Mouse (Mus musculus): ENCODE measurements around the gene Zfp592. TPM values are rescaled to one million over a fixed set of nuclear protein-coding genes. Genes with fewer than 3 reads are reported as not detected.

Zfp592 gene
- total and polyA plus RNA-seq, 3 experiments, result 12.9 to 33.0 TPM; not detected in 1

DNA sequence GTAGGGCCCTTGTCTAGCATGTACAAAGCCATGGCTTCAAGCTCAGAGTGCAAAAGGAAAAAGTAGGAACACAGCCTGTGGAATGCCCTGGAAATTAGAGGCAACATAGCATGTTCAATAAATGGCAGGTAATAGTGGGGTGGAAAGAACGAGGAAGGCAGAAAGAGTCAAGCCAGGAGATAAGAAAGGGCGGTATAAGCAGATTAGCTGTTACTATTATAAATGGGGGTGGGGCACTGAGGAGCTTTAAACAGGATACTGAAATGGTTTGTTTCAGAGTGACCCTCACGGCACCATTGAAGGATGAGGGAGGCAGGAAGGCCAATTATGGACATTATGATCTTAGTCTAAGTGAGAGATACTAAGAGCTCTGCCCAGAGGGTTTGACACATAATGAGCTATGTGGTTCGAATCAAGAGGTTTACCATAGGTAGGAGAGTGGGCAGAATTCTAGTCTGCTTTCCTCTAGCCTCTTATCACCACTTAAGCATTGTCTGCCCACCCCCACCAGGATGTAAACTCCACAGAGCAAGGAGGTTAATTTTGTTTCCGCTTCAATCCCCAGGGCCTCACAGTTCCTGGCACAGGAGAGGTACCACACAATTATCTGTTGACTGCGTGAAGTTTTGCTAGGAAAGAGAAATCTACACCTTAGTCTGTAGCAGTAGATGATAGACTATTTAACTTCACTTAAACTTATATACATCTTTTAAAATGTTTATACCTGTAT lies 6.9 kb upstream of the Zfp592 start (continued):
- no peak for TF ChIP-seq GABPA (IDR thresholded peaks at IDR 0.05; ENCODE audit: low read depth, low read length)
- TF ChIP-seq RAD21 (IDR thresholded peaks at IDR 0.05; ENCODE audit: low read depth, low read length), result no peak
- peak; percentile 73 to 78 for TF ChIP-seq EP300 (IDR thresholded peaks at IDR 0.05; ENCODE audit: low read depth in 1 of 2, low read length in 2 of 2)
- TF ChIP-seq ZKSCAN1 (IDR thresholded peaks at IDR 0.05; ENCODE audit: low read depth, low read length), result no peak
- no peak for TF ChIP-seq USF1 (IDR thresholded peaks at IDR 0.05; ENCODE audit: low read depth, low read length)
- TF ChIP-seq UBTF (IDR thresholded peaks at IDR 0.05; ENCODE audit: borderline replicate concordance, insufficient read depth, low read depth, low read length), result no peak
- TF ChIP-seq USF2 (IDR thresholded peaks at IDR 0.05; ENCODE audit: borderline replicate concordance in 1 of 2, insufficient read depth in 1 of 2, low read depth in 1 of 2, low read length in 2 of 2), result no peak
- no peak for TF ChIP-seq HCFC1 (IDR thresholded peaks at IDR 0.05; ENCODE audit: low read depth, low read length)

DNA sequence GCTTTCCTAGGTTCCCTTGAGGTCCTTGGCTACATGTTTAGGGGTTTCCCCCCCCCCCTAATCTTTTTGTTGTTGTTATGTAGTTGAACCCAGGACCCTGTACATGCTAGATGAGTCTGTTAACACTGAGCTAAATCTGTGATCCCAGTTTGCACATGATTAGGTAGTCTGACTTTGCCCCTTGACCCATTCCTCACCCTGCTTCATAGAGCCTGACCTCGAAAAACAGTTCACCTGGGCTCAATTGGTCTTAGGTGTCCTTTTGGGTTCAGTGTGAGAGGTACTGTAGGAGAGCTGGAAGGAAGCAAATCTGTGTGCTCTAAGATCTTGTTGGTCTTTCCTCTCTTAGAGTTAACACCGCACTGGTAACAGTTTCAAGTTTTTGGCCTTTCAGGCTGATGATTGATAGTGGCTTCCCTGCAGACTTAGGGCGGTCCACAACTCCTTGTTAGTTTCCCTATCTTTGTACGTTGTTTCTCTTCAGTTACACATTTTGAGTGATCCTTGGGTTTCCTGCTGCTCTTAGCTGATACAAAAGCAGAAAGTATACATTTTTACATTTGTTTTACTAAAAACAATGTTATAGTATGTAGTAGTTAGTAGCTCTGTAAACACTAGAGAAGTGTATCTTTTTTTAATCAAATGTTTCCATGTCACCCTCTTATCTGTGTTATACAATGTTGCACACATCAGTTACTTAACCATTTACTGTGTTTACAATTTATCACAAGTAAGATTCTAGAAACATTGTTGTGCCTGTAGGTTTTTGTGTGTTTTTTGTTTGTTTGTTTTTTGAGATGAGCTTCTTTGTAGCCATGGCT lies 5.5 kb upstream of the Zfp592 start:
- Histone ChIP-seq H3K9ac (ENCODE audit: control insufficient read depth, low read depth, low read length, poor library complexity, severe bottlenecking) (peak overlapping the region; percentile 18; the same call in 1 of the 2 replicates), H3K27ac (ENCODE audit: control insufficient read depth, low read depth, low read length) (peak overlapping the region; percentile 85), H3K79me2 (ENCODE audit: control insufficient read depth, insufficient read depth, low read length, poor library complexity) (peaks cover 8% of the 10 kb centered on the region), H3K4me3 (ENCODE audit: control insufficient read depth in 1 of 2, insufficient read depth in 1 of 2, low read depth in 2 of 2, low read length in 2 of 2) (peak overlapping the region in 1 of 2 experiments; percentile 31; a peak in 2 of 4 replicates), H3K36me3 (ENCODE audit: control insufficient read depth in 1 of 2, insufficient read depth in 2 of 2, low read length in 2 of 2) (peaks cover 0 to 43% of the 10 kb centered on the region in 2 experiments; a peak in 2 of 4 replicates), H3K9me3 (replicated peaks; ENCODE audit: insufficient read depth, low read length) (no peaks in the 10 kb centered on the region), H3K27me3 (ENCODE audit: control insufficient read depth in 1 of 2, insufficient read depth in 2 of 2, low read length in 2 of 2) (no peaks in the 10 kb centered on the region), H3K4me1 (ENCODE audit: control insufficient read depth in 1 of 2, insufficient read depth in 2 of 2, low read length in 2 of 2) (peaks cover 21 to 32% of the 10 kb centered on the region in 2 experiments)
- TF ChIP-seq GATA1 (IDR thresholded peaks at IDR 0.05; ENCODE audit: low read depth, low read length) (peak; percentile 72), POLR2AphosphoS2 (IDR thresholded peaks at IDR 0.05; ENCODE audit: low read length) (0 out of 2 replicates have a peak, but pooled peaks have one; percentile 22), MAX (IDR thresholded peaks at IDR 0.05; ENCODE audit: low read length) (no peak), MYB (IDR thresholded peaks at IDR 0.05; ENCODE audit: low read depth, low read length) (peak; percentile 51; the same call in 1 of the 2 replicates), NRF1 (IDR thresholded peaks at IDR 0.05; ENCODE audit: insufficient read depth, low read depth, low read length, poor library complexity, severe bottlenecking) (no peak), ZC3H11A (IDR thresholded peaks at IDR 0.05; ENCODE audit: low read depth, low read length) (no peak), TCF12 (IDR thresholded peaks at IDR 0.05; ENCODE audit: low read depth, low read length) (peak; percentile 36), MEF2A (IDR thresholded peaks at IDR 0.05; ENCODE audit: extremely low read depth, insufficient replicate concordance, low read depth, low read length, poor library complexity, severe bottlenecking) (no peak), MXI1 (IDR thresholded peaks at IDR 0.05; ENCODE audit: low read depth, low read length) (0 out of 2 replicates have a peak, but pooled peaks have one; percentile 33), SIN3A (IDR thresholded peaks at IDR 0.05; ENCODE audit: low read length) (peak; percentile 59), MAZ (IDR thresholded peaks at IDR 0.05; ENCODE audit: low read depth, low read length) (no peak), TAL1 (IDR thresholded peaks at IDR 0.05; ENCODE audit: low read length) (peak; percentile 12; the same call in 1 of the 2 replicates), MYC (IDR thresholded peaks at IDR 0.05; ENCODE audit: low read depth, low read length) (0 out of 2 replicates have a peak, but pooled peaks have one; percentile 44), CTCF (IDR thresholded peaks at IDR 0.05 in 2 of 3, conservative IDR thresholded peaks at IDR 0.05 in 1 of 3; ENCODE audit: control insufficient read depth in 1 of 3, insufficient read depth in 1 of 3, low read depth in 2 of 3, low read length in 3 of 3, poor library complexity in 1 of 3, severe bottlenecking in 1 of 3) (no peak), ZKSCAN1 (IDR thresholded peaks at IDR 0.05; ENCODE audit: low read depth, low read length) (0 out of 2 replicates have a peak, but pooled peaks have one; percentile 7), EP300 (IDR thresholded peaks at IDR 0.05; ENCODE audit: low read depth in 1 of 2, low read length in 2 of 2) (peak; percentile 71), HCFC1 (IDR thresholded peaks at IDR 0.05; ENCODE audit: low read depth, low read length) (peak; percentile 54; the same call in 1 of the 2 replicates), UBTF (IDR thresholded peaks at IDR 0.05; ENCODE audit: borderline replicate concordance, insufficient read depth, low read depth, low read length) (no peak), KAT2A (conservative IDR thresholded peaks at IDR 0.05; ENCODE audit: low read depth, low read length) (0 out of 2 replicates have a peak, but pooled peaks have one; percentile 10), ETS1 (IDR thresholded peaks at IDR 0.05; ENCODE audit: low read depth, low read length) (peak; percentile 12; the same call in 1 of the 2 replicates), E2F4 (IDR thresholded peaks at IDR 0.05; ENCODE audit: borderline replicate concordance, low read depth, low read length) (no peak)
- peak; percentile 79 for DNase-seq (ENCODE audit: low read depth, low spot score)

Measured in MEL (cell line).